Mouse (Mus musculus) cerebellum, postnatal 10 days (tissue): ENCODE measurements at regions not wholly inside any gene's neighbourhood (a gene's known extent, or its start where the extent isn't known, plus 50 kb on each side); places are given as distances from the start of the nearest gene placed in this dataset.

Source experiments
- DNase-seq, 2 experiments: peaks; one replicate each; pipeline ENCODE4 v3.0.0; 2021; ENCODE audit warnings: mixed read lengths in 2 of 2

- no peak for DNase-seq
These were observed 1496.0 kb upstream of the Nudt12 start for GRCm38 (mm10) chr17:60509122-60509521.

DNA sequence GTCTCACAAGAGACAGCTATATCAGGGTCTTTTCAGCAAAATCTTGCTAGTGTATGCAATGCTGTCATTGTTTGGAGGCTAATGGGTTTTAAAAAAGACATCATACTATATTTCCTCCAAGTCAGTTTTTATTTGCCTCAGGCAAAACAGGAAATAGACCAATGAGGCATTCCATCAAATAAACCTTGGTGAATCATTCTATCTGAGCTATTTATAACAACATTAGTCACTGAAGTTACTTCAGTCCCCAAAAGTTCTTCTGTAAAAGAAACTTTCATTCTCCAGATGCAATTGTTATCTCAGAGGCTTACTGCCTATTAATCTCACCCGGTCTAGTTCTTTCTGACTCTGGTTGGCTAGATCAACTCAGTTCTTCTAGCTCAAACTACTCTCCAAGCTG lies 1455.7 kb upstream of the Nudt12 start:
- no peak for DNase-seq

DNA sequence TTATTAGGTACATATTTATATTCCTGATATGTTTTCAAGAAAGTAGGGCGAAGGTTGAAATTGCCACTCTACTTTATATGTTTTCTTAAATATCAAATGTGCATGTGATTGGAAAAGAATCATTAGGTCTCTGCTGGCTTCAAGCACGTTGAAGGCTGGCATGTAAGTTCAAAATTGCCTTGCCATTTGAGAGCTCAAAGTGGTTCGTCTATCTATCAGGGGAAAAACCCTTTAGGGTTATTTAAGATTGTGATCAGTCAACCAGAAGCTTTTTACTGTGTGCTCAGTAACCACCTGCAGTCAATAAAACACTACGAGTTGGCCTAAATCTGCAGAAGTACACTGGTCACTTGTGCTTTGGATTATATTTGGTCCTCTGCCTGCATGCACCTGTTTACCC lies 1451.9 kb upstream of the Nudt12 start:
- no peak for DNase-seq

DNA sequence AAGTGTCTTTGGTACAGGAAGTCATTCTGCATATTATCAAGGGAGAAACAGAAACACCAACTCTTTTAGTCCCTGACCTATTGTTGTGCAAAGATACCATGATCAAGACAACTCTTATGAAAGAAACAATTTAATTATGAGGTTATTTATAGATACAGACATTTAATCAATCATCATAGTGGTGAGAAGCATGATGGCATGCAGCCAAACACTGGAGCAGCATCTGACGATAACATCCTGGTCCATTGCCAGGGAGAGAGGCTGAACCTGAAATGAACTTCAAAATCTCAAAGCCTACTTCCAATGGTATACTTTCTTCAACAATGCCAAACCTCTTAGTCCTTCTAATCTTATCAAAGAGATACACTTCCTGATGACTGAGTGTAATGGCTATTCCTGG lies 1439.7 kb upstream of the Nudt12 start:
- DNase-seq, result peak; percentile 3 to 5

GRCm38 (mm10) chr17:60423570-60423969 lies 1410.4 kb upstream of the Nudt12 start:
- DNase-seq, result no peak
